Mouse (Mus musculus) embryonic fibroblast, embryonic 13.5 days (primary cell): ENCODE data around the gene Col9a2.

Source experiments
- CTCF ChIP-seq: IDR thresholded peaks from 2 replicates; pipeline ENCODE4 v1.5.1; 2011; ENCODE audit warnings: mild to moderate bottlenecking, control low read depth, low read length, moderate library complexity, borderline replicate concordance; ENCODE audit not compliant: insufficient read depth
- POLR2A ChIP-seq: IDR thresholded peaks from 2 replicates; pipeline ENCODE4 v1.6.1; 2011; ENCODE audit warnings: low read depth, mild to moderate bottlenecking, control low read depth, low read length, moderate library complexity

- TF ChIP-seq POLR2A: no peak
- no peak for TF ChIP-seq CTCF
These were observed 38.1 kb upstream of the Col9a2 start for GRCm38 (mm10) chr4:121001042-121001441.
